Mouse (Mus musculus) erythroblast, embryonic 14.5 days (primary cell): ENCODE measurements around the gene Tmem132c. TPM values are rescaled to one million over a fixed set of nuclear protein-coding genes. Genes with fewer than 3 reads are reported as not detected.

ENCODE experiments used
- H3K27me3 ChIP-seq: 2 replicates; pipeline ENCODE4 v1.6.1; 2012; ENCODE audit warnings: inconsistent platforms; ENCODE audit not compliant: control insufficient read depth
- H3K36me3 ChIP-seq: 2 replicates; pipeline ENCODE4 v1.6.1; 2012; ENCODE audit warnings: mild to moderate bottlenecking, inconsistent platforms; ENCODE audit not compliant: control insufficient read depth
- H3K4me1 ChIP-seq: 2 replicates; pipeline ENCODE4 v1.6.1; 2012; ENCODE audit warnings: inconsistent platforms; ENCODE audit not compliant: control insufficient read depth
- H3K4me3 ChIP-seq: replicated peaks from 2 replicates; pipeline ENCODE3; 2012; ENCODE audit warnings: moderate library complexity, mild to moderate bottlenecking, inconsistent platforms
- H3K9me3 ChIP-seq: 2 replicates; pipeline ENCODE4 v1.6.1; 2012; ENCODE audit warnings: low read length, inconsistent platforms, mixed read lengths; ENCODE audit not compliant: control insufficient read depth
- GATA1 ChIP-seq: IDR thresholded peaks from 2 replicates; pipeline ENCODE4 v1.6.1; 2012; ENCODE audit warnings: low read length, inconsistent platforms, mixed read lengths
- TAL1 ChIP-seq: IDR thresholded peaks from 3 replicates; pipeline ENCODE4 v1.6.1; 2012; ENCODE audit warnings: low read length, inconsistent platforms, mixed read lengths
- polyA plus RNA-seq: library from polyadenylated mRNA; stranded (reverse); fragments of >175 nt; gene quantifications from 2 replicates; pipeline ENCODE4 v1.2.3, GENCODE M21; 2012

Tmem132c gene
- polyA plus RNA-seq, 1 experiment: not detected

DNA sequence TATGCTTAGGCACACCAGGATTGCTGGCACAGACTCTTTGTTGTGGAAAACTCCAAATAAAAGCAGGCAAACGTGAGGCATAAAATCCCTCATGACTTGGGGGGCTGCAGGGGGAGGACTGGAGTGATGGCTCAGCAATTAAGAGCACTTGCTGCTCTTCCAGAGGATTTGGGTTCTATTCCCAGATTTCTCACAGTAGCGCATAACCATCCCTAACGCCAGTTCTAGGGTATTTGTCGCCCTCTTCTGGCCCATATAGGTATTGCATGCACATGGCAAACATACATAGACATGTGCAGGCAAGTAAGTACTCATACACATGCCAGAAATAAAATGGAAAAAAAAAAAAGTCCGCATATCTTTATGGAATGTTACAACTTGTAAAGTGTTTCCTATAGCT is 239.8 kb downstream of the Tmem132c start:
- TF ChIP-seq GATA1: no peak
- no peak for TF ChIP-seq TAL1
- Histone ChIP-seq H3K36me3 (no peaks in the 10 kb centered on the region), H3K27me3 (no peaks in the 10 kb centered on the region), H3K4me3 (no peak overlapping the region), H3K9me3 (peaks cover 44% of the 10 kb centered on the region), H3K4me1 (no peaks in the 10 kb centered on the region)

DNA sequence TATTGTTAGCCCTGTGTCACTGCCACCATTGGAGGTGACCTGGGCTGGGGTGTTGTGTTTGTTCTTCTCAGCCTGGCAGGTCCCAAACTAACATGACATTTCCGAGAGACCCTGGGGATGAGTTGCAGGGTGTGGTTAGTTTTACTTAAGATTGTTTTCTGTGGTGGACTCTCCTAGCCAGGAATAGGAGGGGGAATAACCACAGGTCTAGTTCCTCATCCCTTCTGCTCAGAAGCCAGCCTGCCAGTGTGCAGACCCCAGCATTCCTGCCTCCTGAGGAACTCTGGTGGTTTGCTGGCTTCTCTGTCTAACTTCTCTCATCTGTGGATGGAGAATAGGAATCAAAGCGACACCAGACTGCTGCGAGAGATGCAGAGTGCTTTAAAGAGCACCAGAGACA is 240.7 kb downstream of the Tmem132c start:
- Histone ChIP-seq H3K9me3 (peaks cover 47% of the 10 kb centered on the region), H3K4me1 (no peaks in the 10 kb centered on the region), H3K27me3 (no peaks in the 10 kb centered on the region), H3K4me3 (no peak overlapping the region), H3K36me3 (no peaks in the 10 kb centered on the region)
- TF ChIP-seq TAL1: no peak

DNA sequence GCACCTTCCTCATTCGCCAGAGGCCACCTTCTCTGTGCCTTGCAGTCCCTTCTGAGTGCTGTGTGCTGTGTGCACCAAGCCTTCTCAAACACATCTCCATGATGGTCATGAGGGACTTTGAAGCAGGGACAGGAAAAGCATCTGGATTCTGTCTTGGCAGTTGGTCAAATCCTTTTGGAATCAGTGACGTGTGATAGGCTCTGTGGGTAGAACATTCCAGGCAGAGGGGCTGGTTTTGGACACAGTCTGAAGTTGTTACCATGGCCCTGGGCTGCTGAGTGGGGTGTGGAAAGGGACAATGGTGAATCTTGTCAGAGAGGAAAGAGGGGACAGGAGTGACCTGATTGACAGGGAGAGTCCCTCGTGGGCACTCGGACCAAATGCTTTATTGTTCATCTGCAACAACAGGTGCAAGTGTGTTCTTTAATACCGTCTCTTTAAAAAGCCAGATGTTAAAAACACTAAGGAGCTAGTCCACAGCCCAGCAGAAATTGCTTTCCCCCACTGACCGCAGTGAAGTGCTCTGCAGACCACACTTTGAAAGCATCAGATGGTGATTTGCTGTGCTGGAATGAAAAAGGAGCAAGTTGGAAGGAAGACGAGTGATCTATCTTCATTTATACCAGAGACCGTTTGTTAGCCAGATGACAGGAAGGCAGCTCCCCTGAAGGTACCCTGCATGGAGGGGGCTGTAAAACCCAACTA is 242.5 kb downstream of the Tmem132c start:
- TF ChIP-seq TAL1 (no peak), GATA1 (no peak)
- no peaks in the 10 kb centered on the region for H3K27me3 ChIP-seq
- no peaks in the 10 kb centered on the region for H3K36me3 ChIP-seq
- H3K4me1 ChIP-seq: no peaks in the 10 kb centered on the region
- H3K4me3 ChIP-seq: no peak overlapping the region
- H3K9me3 ChIP-seq: peaks cover 54% of the 10 kb centered on the region

DNA sequence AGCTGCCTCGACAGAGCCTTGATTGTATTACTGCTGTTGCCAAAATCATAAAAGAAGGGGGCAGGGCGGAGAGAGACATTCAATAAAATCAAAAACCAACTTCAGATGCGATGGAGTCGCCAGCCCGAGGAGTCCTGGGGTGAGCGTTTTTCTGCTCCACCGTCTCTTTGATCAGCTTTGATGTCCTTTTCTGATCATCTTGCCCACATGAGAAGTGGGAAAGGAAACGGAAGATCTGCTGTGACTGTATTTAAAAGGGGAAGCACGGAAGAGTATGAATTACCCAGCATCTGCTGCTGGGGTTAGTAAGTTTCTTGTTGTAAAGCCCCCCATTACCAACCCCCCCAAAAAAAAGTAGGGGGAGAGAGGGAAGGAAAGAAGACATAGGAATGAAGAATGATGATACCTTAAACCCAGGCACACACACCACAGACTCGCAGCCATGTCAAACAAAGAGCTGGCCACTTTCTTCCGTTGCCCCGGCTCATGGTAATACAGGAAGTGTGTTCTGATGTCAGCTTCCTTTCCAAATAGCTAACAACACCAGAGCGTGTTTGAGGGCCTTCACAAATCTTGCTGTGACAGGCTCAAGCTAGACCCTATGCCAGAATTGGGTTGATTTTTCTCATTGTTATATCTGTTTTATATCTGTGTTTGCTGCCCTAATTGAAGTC is 243.3 kb downstream of the Tmem132c start:
- Histone ChIP-seq H3K36me3 (no peaks in the 10 kb centered on the region), H3K9me3 (peaks cover 51% of the 10 kb centered on the region), H3K4me3 (no peak overlapping the region)

DNA sequence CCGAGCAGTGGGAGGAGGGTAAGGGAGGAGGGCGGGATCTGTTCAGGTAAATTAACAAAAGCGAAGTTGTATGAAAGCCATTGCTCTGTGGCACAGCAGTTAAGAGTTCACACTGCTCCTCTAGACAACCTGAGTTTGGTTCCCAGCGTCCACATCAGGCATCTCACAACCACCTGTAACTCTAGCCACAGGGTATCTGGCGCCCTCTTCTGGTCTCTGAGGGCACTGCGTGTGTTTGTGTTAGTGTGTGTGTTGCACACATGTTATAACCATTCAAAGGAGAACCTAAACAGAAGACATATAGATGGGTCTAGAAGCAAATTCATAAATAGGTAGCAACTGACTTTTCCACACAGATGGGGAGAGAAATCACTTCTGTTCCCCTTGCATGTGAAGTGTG is 245.6 kb downstream of the Tmem132c start:
- no peaks in the 10 kb centered on the region for H3K4me1 ChIP-seq
- no peaks in the 10 kb centered on the region for H3K27me3 ChIP-seq
- TF ChIP-seq TAL1: no peak
- no peak for TF ChIP-seq GATA1
- H3K9me3 ChIP-seq: peaks cover 53% of the 10 kb centered on the region
- H3K36me3 ChIP-seq: no peaks in the 10 kb centered on the region
- no peak overlapping the region for H3K4me3 ChIP-seq

More for the DNA sequence above, 243.3 kb downstream of the Tmem132c start:
- H3K27me3 ChIP-seq: no peaks in the 10 kb centered on the region
- TF ChIP-seq GATA1 (no peak), TAL1 (no peak)
- H3K4me1 ChIP-seq: no peaks in the 10 kb centered on the region

DNA sequence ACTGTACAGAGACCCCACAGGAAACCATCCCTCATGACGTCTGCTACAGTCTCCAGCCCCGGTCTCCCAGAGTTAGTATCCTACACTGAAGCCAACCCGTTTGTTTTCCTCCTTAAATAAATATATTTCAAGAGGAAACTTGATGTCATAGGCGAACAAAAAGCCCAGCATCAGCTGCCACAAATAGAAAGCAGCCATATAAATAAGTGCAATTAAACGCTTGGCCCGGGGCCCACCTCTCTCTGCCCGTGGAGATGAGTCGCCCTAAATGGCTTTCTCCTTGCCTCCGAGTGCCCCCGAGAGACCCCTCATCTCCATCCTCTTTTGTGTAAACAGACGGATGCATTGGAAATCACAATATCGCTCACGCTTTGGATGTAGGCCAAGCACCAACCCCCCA is 247.1 kb downstream of the Tmem132c start:
- Histone ChIP-seq H3K36me3 (no peaks in the 10 kb centered on the region), H3K27me3 (no peaks in the 10 kb centered on the region), H3K4me1 (no peaks in the 10 kb centered on the region), H3K4me3 (no peak overlapping the region), H3K9me3 (peaks cover 57% of the 10 kb centered on the region)
- no peak for TF ChIP-seq GATA1
- TF ChIP-seq TAL1: no peak

DNA sequence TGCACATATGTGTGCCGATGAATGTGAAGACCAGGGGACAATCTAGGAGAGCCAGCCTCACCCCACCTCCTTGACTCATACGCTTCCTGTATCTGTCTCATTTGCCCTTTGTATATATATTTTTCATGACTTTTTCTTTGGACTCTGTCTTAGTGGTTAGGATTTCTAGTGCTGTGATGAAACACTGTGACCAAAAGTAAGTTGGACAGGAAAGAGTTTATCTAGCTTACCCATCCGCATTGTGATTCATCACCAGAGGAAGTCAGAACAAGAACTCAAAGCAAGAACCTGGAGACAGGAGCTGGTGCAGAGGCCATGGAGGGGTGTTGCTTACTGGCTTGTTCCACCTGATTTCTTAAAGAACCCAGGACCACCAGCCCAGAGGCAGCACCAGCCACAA is 250.1 kb downstream of the Tmem132c start:
- peaks cover 59% of the 10 kb centered on the region for H3K9me3 ChIP-seq
- H3K27me3 ChIP-seq: no peaks in the 10 kb centered on the region
- TF ChIP-seq TAL1 (no peak), GATA1 (no peak)
- H3K4me1 ChIP-seq: no peaks in the 10 kb centered on the region
- H3K36me3 ChIP-seq: no peaks in the 10 kb centered on the region
- H3K4me3 ChIP-seq: no peak overlapping the region

DNA sequence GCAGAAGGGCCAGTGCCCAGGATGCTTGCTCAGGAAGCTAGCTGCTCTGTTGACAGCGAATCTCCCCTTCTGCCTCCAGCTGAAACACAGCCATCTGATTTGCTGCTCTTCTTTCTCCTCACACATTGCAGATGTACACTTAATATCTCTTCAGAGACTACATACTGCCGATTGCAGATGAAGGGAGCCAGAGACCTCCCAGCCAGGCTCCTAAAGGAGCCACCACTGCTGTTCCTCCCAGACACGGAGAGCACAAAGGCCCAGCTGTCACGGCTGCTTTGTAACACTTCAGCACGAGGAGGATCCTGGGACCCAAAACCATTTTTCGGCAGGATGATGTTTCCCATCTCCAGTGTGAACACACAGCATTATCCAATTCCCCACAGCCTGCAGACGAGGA is 255.3 kb downstream of the Tmem132c start:
- no peak for TF ChIP-seq TAL1
- TF ChIP-seq GATA1: no peak
- Histone ChIP-seq H3K27me3 (no peaks in the 10 kb centered on the region), H3K9me3 (peaks cover 64% of the 10 kb centered on the region), H3K4me3 (no peak overlapping the region), H3K4me1 (no peaks in the 10 kb centered on the region), H3K36me3 (no peaks in the 10 kb centered on the region)

DNA sequence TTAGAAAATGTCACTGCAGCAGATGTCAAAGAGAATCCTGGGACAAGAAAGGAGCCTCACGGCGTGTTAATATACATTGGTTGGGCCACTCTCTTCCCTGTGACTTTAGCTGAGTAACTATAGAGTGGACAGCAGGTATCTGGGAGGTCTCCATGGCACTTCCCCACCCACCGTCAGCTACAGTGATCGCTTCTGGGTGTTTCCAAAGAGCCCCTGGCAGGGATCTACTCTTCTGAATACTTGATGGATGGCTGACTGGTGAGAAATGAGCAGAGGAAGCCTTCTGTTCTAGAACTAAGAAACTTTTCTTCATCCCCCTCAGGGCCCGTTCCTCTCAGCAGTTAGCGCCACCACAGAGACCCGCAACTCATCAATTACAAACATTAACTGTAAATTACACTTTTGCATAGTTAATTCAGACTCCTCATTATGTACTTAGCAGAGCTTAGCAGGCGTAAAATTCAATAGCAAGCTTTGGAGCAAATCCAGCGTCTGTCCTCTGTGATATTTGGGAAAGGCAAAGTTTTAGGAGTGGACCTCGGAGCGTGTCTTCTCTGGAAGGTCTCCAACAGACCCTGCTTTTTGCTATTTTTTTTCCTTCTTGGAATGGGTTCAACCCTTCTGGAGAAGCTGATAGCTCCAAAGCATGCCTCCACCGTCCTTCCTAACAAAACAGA is 257.7 kb downstream of the Tmem132c start:
- no peak overlapping the region for H3K4me3 ChIP-seq
- TF ChIP-seq GATA1: no peak
- no peak for TF ChIP-seq TAL1
- no peaks in the 10 kb centered on the region for H3K4me1 ChIP-seq
- no peaks in the 10 kb centered on the region for H3K27me3 ChIP-seq
- H3K36me3 ChIP-seq: no peaks in the 10 kb centered on the region
- H3K9me3 ChIP-seq: peaks cover 57% of the 10 kb centered on the region
